In the genomic region with DNA sequence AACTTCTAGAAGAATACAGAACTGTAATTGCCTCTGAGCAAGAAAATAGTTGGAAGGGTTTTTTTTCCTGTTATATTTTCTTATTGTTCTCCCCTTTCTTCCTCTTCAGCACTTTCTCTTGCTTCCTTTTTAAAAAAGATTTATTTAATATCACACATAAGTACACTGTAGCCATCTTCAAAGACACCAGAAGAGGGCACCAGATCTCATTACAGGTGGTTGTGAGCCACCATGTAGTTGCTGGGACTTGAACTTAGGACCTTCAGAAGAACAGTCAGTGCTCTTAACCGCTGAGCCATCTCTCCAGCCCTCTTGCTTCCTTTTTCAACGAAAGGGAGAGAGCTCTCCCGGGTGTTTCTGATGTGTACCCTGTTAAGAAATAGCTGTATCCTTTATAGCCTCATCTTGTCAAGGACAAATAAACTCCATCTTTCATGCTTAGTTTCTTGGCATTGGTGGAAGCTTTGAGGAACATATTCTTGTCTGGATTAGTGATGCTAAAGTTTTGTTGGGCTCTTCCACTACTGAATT, we compare ENCODE assay signal across 17 mouse cellular contexts.
A peak's percentile ranks its signal among the peaks of the same experiment; 100 is the strongest.
DNase-seq lines count a peak whose midpoint lies in the region; ATAC-seq and TF ChIP-seq lines count a peak whose summit lies in the region.
"Had no signal": no experiment of that assay in that cellular context is flagged by ENCODE, and none has a peak within 500 bp of the region (broad histone marks: within the 10 kb centered on the region; RNA-seq: fewer than 3 reads in every experiment).

No protein-coding gene starts in this region.

- no peaks in the 10 kb centered on the region for H3K9me3 ChIP-seq in kidney, postnatal 0 days (replicated peaks; ENCODE audit: low read length)
- peaks cover 12% of the 10 kb centered on the region for H3K9me3 ChIP-seq in CH12.LX (replicated peaks; ENCODE audit: low read length)
- H3K9me3 ChIP-seq in hindbrain, embryonic 10.5 days: no peaks in the 10 kb centered on the region
- H3K9me3 ChIP-seq: hindbrain, embryonic 12.5 days; limb, embryonic 10.5 days had no signal

- dilution Hi-C loops in CH12.LX (cut with MboI; ENCODE audit: extremely low pct_ligation_motif_present, extremely low pct_unique_long_range_greater_than_20kb, low sequenced_read_pairs): no loop called here

- H3K4me2 ChIP-seq in kidney, postnatal 0 days (ENCODE audit: low read length): no peak overlapping the region
- H3K4me2 ChIP-seq in CH12.LX (ENCODE audit: insufficient read depth, low read depth, poor library complexity, severe bottlenecking): no peak overlapping the region
- H3K4me2 ChIP-seq: hindbrain, embryonic 12.5 days had no signal

- WGBS in kidney, postnatal 0 days: 80% methylated on average over 3 of the region's 3 CpGs
- 80% methylated on average over 3 of the region's 3 CpGs for WGBS in hindbrain, embryonic 10.5 days

- H3K4me1 ChIP-seq in kidney, postnatal 0 days (replicated peaks; ENCODE audit: insufficient read depth, low read length): no peaks in the 10 kb centered on the region
- peaks cover 0 to 9% of the 10 kb centered on the region in 2 experiments; a peak in 2 of 4 replicates for H3K4me1 ChIP-seq in CH12.LX (ENCODE audit: control insufficient read depth in 1 of 2, insufficient read depth in 2 of 2)
- no peaks in the 10 kb centered on the region for H3K4me1 ChIP-seq in hindbrain, embryonic 10.5 days (replicated peaks)
- H3K4me1 ChIP-seq: hindbrain, embryonic 12.5 days; limb, embryonic 10.5 days had no signal

- H3K27me3 ChIP-seq in kidney, postnatal 0 days (ENCODE audit: insufficient read depth, low read length): no peaks in the 10 kb centered on the region
- H3K27me3 ChIP-seq in CH12.LX (replicated peaks): no peaks in the 10 kb centered on the region
- no peaks in the 10 kb centered on the region for H3K27me3 ChIP-seq in hindbrain, embryonic 10.5 days (ENCODE audit: insufficient read depth, poor library complexity, severe bottlenecking)
- H3K27me3 ChIP-seq: hindbrain, embryonic 12.5 days had no signal

- no peak for TF ChIP-seq POLR2A in CH12.LX (IDR thresholded peaks at IDR 0.05; ENCODE audit: low read depth, low read length)

- H3K36me3 ChIP-seq in kidney, postnatal 0 days (ENCODE audit: insufficient read depth, low read length): no peaks in the 10 kb centered on the region
- no peaks in the 10 kb centered on the region for H3K36me3 ChIP-seq in CH12.LX (replicated peaks in 1 of 2; ENCODE audit: control insufficient read depth in 1 of 2, insufficient read depth in 1 of 2, low read length in 1 of 2)
- no peaks in the 10 kb centered on the region for H3K36me3 ChIP-seq in hindbrain, embryonic 10.5 days
- H3K36me3 ChIP-seq: hindbrain, embryonic 12.5 days; limb, embryonic 10.5 days had no signal

- H3K4me3 ChIP-seq in kidney, postnatal 0 days (replicated peaks; ENCODE audit: low read depth, low read length): no peak overlapping the region
- H3K4me3 ChIP-seq in CH12.LX (replicated peaks in 1 of 3; ENCODE audit: low read depth in 2 of 3, low read length in 2 of 3, poor library complexity in 1 of 3): no peak overlapping the region
- H3K4me3 ChIP-seq in hindbrain, embryonic 10.5 days: no peak overlapping the region
- H3K4me3 ChIP-seq: hindbrain, embryonic 12.5 days; limb, embryonic 10.5 days had no signal

- TF ChIP-seq EP300 in CH12.LX (IDR thresholded peaks at IDR 0.05; ENCODE audit: low read length): no peak

- no peak overlapping the region for H3K27ac ChIP-seq in kidney, postnatal 0 days
- no peak overlapping the region for H3K27ac ChIP-seq in CH12.LX (ENCODE audit: insufficient read depth, low read depth)
- no peak overlapping the region for H3K27ac ChIP-seq in hindbrain, embryonic 10.5 days
- H3K27ac ChIP-seq: hindbrain, embryonic 12.5 days; limb, embryonic 10.5 days had no signal

- in situ Hi-C loops in CH12.LX (cut with MboI; ENCODE audit: low pct_ligation_motif_present, low pct_unique_long_range_greater_than_20kb, low sequenced_read_pairs): no loop called here

- DNase-seq in CD4-positive, CD25-positive, alpha-beta regulatory T cell, adult 2 months (ENCODE audit: low read depth, low spot score): peak; percentile 41
- no peak for DNase-seq in kidney, postnatal 0 days (ENCODE audit: low spot score)
- DNase-seq in kidney, postnatal 4 days: no peak
- no peak for DNase-seq in CH12.LX (ENCODE audit: extremely low read depth)
- peak; percentile 30 for DNase-seq in naive thymus-derived CD4-positive, alpha-beta T cell, adult 2 months (ENCODE audit: low read depth)
- DNase-seq in kidney, postnatal 14 days: no peak
- DNase-seq in hindbrain, embryonic 10.5 days (ENCODE audit: low spot score): no peak
- DNase-seq: adrenal gland, adult 2 months; B cell, adult 2 months; cerebellum, adult 2 months; gastrocnemius, postnatal 10 days; lung, adult 18-20 months; lung, postnatal 36 days; retina, postnatal 1 day had no signal

- H3K9ac ChIP-seq in kidney, postnatal 0 days (ENCODE audit: low read depth, low read length): no peak overlapping the region
- no peak overlapping the region for H3K9ac ChIP-seq in CH12.LX (ENCODE audit: insufficient read depth, low read depth)
- H3K9ac ChIP-seq: hindbrain, embryonic 12.5 days had no signal

- peak; percentile 16 for TF ChIP-seq RAD21 in CH12.LX (IDR thresholded peaks at IDR 0.05; ENCODE audit: low read depth, low read length)

- TF ChIP-seq CTCF in kidney, postnatal 0 days (IDR thresholded peaks at IDR 0.05; ENCODE audit: low read depth): peak; percentile 40; the same call in 1 of the 2 replicates
- TF ChIP-seq CTCF in CH12.LX (conservative IDR thresholded peaks at IDR 0.05 in 1 of 2, IDR thresholded peaks at IDR 0.05 in 1 of 2; ENCODE audit: low read depth in 2 of 2, low read length in 2 of 2): peak in 1 of 2 experiments; percentile 43; a peak in 2 of 4 replicates

- no peaks in the 10 kb centered on the region for H3K79me2 ChIP-seq in CH12.LX (replicated peaks; ENCODE audit: control insufficient read depth, extremely low read depth, insufficient read depth, poor library complexity, severe bottlenecking)

- ATAC-seq in CD4-positive, CD25-positive, alpha-beta regulatory T cell, adult 4 months: no peak
- no peak for ATAC-seq in kidney, postnatal 0 days (replicated peaks; ENCODE audit: low FRiP score, low read depth)

TF ChIP-seq in CH12.LX, 34 proteins besides CTCF, POLR2A, EP300 and RAD21:
- TF ChIP-seq MXI1 (IDR thresholded peaks at IDR 0.05; ENCODE audit: low read depth, low read length) (no peak), IRF4 (IDR thresholded peaks at IDR 0.05; ENCODE audit: low read depth, low read length) (no peak), MAZ (IDR thresholded peaks at IDR 0.05; ENCODE audit: low read depth, low read length) (no peak), NELFE (IDR thresholded peaks at IDR 0.05; ENCODE audit: low read depth, low read length) (no peak), TBP (conservative IDR thresholded peaks at IDR 0.05; ENCODE audit: low read depth, low read length) (peak; percentile 80; the same call in 1 of the 2 replicates), GABPA (IDR thresholded peaks at IDR 0.05; ENCODE audit: insufficient replicate concordance, low read depth, low read length) (no peak), POLR2AphosphoS2 (IDR thresholded peaks at IDR 0.05; ENCODE audit: low read depth, low read length) (no peak), NRF1 (IDR thresholded peaks at IDR 0.05; ENCODE audit: low read depth, low read length) (no peak), TCF12 (IDR thresholded peaks at IDR 0.05; ENCODE audit: low read depth, low read length) (no peak), PAX5 (IDR thresholded peaks at IDR 0.05; ENCODE audit: low read length) (no peak), KAT2A (IDR thresholded peaks at IDR 0.05; ENCODE audit: insufficient replicate concordance, low read length) (no peak), CHD2 (IDR thresholded peaks at IDR 0.05; ENCODE audit: low read length) (no peak), SMC3 (IDR thresholded peaks at IDR 0.05; ENCODE audit: low read depth, low read length) (peak; percentile 36; the same call in 1 of the 2 replicates)
TF ChIP-seq in CH12.LX: peak in this region for 2.

Comparison
In these comparisons a context has a peak if more than half of its experiments do, and no peak if none do; other contexts are left out.
1. DNase-seq: peak in CD4-positive, CD25-positive, alpha-beta regulatory T cell, adult 2 months (single experiment) and naive thymus-derived CD4-positive, alpha-beta T cell, adult 2 months (single experiment); none in kidney, postnatal 0 days (single experiment), kidney, postnatal 4 days (0 of 2), CH12.LX (single experiment), kidney, postnatal 14 days (single experiment) and hindbrain, embryonic 10.5 days (single experiment).